Mouse (Mus musculus): Measurements from ENCODE around the gene Gatad2a. TPM values are rescaled to one million over a fixed set of nuclear protein-coding genes. Genes with fewer than 3 reads are reported as not detected.

Gatad2a gene
- total and polyA plus RNA-seq, 3 experiments: 24.7 to 36.4 (median 36.4) TPM

DNA sequence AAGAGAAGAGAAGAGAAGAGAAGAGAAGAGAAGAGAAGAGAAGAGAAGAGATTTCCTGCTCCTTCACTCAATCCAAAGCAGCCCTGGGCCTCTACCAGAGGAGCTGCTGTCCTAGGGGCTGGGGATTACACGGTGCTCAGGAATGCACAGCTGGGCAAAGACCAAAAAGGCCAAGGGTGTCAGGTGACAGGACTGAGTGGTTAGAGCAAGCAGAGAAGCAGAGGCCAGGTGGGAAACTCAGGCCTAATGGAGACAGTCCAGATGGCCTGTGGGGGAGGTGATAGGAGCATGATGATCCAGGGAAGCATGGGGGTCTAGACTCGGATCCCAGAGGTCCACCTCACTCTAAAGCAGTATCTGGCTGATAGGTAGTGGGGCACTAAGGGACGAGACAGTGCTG, 56.6 kb downstream of the Gatad2a start:
- Histone ChIP-seq H3K27ac (peak overlapping the region; percentile 28), H3K27me3 (ENCODE audit: control insufficient read depth, insufficient read depth, low read length) (no peaks in the 10 kb centered on the region), H3K79me2 (replicated peaks; ENCODE audit: control insufficient read depth, insufficient read depth, low read length) (peaks cover 9% of the 10 kb centered on the region), H3K4me3 (no peak overlapping the region), H3K9ac (ENCODE audit: low read depth, low read length) (no peak overlapping the region), H3K36me3 (ENCODE audit: control insufficient read depth, insufficient read depth, low read length) (peaks cover 2% of the 10 kb centered on the region; the same call in 1 of the 2 replicates), H3K4me1 (ENCODE audit: control insufficient read depth, insufficient read depth, low read length) (peaks cover 41% of the 10 kb centered on the region)
- 38% methylated on average over 3 of the region's 3 CpGs for WGBS
- TF ChIP-seq EP300 (IDR thresholded peaks at IDR 0.05; ENCODE audit: insufficient read depth, low read depth, low read length) (0 out of 2 replicates have a peak, but pooled peaks have one; percentile 13), POLR2A (IDR thresholded peaks at IDR 0.05; ENCODE audit: insufficient read depth, low read depth, low read length) (no peak), CTCF (IDR thresholded peaks at IDR 0.05) (no peak)
- DNase-seq: no peak
- intact Hi-C loops (cut with DNase I): no loop called here

DNA sequence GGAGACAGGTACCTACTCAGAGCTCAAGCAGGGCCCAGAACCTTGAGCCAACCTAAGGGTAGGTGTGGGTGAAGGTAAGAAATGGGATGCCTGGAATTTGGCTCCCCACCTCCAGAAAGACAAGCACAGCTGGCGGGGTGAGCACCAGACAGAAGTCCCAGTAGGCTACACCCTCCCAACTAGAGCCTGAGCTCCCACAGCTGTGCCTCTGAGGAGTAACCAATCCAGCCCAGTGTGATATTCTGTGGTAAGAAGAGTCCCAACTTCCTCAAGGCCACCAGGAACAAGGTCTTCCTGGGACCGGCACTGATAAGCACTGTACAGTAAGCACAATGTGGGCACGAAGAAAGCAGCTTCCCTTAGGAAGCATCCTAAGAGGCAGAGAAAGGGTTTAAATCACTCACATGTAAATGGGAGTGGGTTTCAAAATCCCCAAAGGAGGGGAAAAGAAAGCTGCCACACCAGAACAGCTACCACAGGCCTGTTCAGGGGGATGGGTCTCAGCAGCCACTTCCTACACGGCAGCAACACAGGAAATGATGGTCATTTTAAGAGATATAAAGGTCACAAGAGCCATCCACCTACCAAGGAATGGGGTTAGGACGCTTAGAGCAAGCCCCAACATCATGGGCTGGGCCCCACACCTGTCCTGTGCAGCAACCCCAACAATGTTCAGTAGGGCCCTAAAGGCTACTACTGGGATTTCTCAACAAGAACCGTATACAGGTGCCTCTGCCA, 57.8 kb downstream of the Gatad2a start:
- Histone ChIP-seq H3K9ac (ENCODE audit: low read depth, low read length) (no peak overlapping the region), H3K36me3 (ENCODE audit: control insufficient read depth, insufficient read depth, low read length) (peaks cover 3% of the 10 kb centered on the region), H3K4me3 (no peak overlapping the region), H3K4me1 (ENCODE audit: control insufficient read depth, insufficient read depth, low read length) (peaks cover 42% of the 10 kb centered on the region), H3K79me2 (replicated peaks; ENCODE audit: control insufficient read depth, insufficient read depth, low read length) (peaks cover 7% of the 10 kb centered on the region), H3K27me3 (ENCODE audit: control insufficient read depth, insufficient read depth, low read length) (no peaks in the 10 kb centered on the region), H3K27ac (peak overlapping the region; percentile 26)
- no peak for DNase-seq
- WGBS: 48% methylated on average over 6 of the region's 6 CpGs
- no peak for TF ChIP-seq EP300 (IDR thresholded peaks at IDR 0.05; ENCODE audit: insufficient read depth, low read depth, low read length)
- no peak for TF ChIP-seq POLR2A (IDR thresholded peaks at IDR 0.05; ENCODE audit: insufficient read depth, low read depth, low read length)
- no peak for TF ChIP-seq CTCF (IDR thresholded peaks at IDR 0.05)
- intact Hi-C loops (cut with DNase I): no loop called here

DNA sequence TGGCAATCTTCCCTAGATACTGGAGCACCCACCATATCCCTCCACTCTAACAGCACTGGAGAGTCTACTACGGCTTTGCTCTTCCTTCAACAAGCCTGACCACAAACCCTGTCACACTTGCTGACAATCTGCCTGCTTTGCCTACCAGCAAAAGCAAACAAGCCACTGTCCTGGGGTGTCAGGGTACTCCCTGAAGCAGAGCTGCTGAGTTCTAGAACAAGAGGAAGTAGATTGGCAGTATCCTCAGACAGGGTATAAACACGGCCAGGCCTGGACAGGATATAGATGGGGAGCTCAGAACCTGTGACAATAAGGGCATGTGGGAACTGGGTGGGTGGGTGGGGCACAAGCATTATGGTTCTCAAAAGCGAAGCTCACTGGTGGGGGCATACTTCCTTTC, 58.7 kb downstream of the Gatad2a start:
- Histone ChIP-seq H3K4me1 (ENCODE audit: control insufficient read depth, insufficient read depth, low read length) (peaks cover 40% of the 10 kb centered on the region), H3K27ac (peak overlapping the region; percentile 24), H3K36me3 (ENCODE audit: control insufficient read depth, insufficient read depth, low read length) (peaks cover 3% of the 10 kb centered on the region), H3K27me3 (ENCODE audit: control insufficient read depth, insufficient read depth, low read length) (no peaks in the 10 kb centered on the region), H3K4me3 (no peak overlapping the region), H3K79me2 (replicated peaks; ENCODE audit: control insufficient read depth, insufficient read depth, low read length) (peaks cover 7% of the 10 kb centered on the region), H3K9ac (ENCODE audit: low read depth, low read length) (no peak overlapping the region)
- intact Hi-C loops (cut with DNase I): loop anchor here (2.0 kb wide), 1 partner anchor 35 kb away; no protein-coding TSS in a partner anchor
- WGBS: 55% methylated on average over 3 of the region's 3 CpGs
- peak in 1 of 2 experiments; percentile 6 for DNase-seq
- TF ChIP-seq CTCF (IDR thresholded peaks at IDR 0.05) (no peak), EP300 (IDR thresholded peaks at IDR 0.05; ENCODE audit: insufficient read depth, low read depth, low read length) (no peak), POLR2A (IDR thresholded peaks at IDR 0.05; ENCODE audit: insufficient read depth, low read depth, low read length) (no peak)

DNA sequence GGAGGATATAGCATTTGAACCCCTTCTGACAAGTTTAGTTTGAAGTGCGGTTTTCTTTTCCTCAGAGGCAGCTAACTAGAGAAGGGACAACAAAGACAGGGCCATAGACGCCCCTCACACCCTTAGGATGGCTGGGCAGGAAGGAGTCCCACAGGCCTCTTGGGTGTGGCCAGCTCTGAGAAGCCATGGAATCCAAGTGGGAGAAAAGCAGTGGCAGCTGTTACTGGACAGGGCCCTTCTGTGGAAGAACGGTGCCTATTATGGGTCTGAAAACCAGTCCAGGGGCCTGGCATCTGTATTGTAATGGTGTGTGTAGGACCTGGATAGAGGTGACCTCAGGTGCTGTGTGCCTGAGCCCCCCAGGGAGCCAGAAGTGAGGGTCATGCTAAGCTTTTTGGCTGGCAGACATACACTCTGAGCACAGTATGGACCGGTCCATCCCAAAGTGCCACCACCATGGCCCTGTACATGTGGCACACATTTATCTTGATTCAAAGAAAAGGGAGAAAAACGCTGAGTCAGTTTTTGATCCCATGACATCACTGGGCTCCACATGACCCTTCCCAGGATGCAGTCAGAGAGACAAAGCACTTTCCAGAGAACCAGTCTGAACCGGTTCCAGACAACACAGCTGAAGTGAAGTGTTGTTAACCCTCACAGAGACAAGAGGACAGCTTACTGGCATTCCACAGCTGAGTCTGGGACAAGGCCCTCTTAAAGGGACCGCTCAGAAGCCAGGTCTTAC, 60.0 kb downstream of the Gatad2a start:
- Histone ChIP-seq H3K4me1 (ENCODE audit: control insufficient read depth, insufficient read depth, low read length) (peaks cover 40% of the 10 kb centered on the region), H3K4me3 (no peak overlapping the region), H3K79me2 (replicated peaks; ENCODE audit: control insufficient read depth, insufficient read depth, low read length) (peaks cover 5% of the 10 kb centered on the region), H3K27ac (peak overlapping the region; percentile 67), H3K36me3 (ENCODE audit: control insufficient read depth, insufficient read depth, low read length) (peaks cover 3% of the 10 kb centered on the region), H3K27me3 (ENCODE audit: control insufficient read depth, insufficient read depth, low read length) (no peaks in the 10 kb centered on the region), H3K9ac (ENCODE audit: low read depth, low read length) (no peak overlapping the region)
- intact Hi-C loops (cut with DNase I): loop anchor here (2.0 kb wide), 1 partner anchor 37 kb away; no protein-coding TSS in a partner anchor
- TF ChIP-seq CTCF (IDR thresholded peaks at IDR 0.05): no peak
- TF ChIP-seq POLR2A (IDR thresholded peaks at IDR 0.05; ENCODE audit: insufficient read depth, low read depth, low read length): no peak
- no peak for TF ChIP-seq EP300 (IDR thresholded peaks at IDR 0.05; ENCODE audit: insufficient read depth, low read depth, low read length)
- peak in 1 of 2 experiments; percentile 53 for DNase-seq
- WGBS: 32% methylated on average over 7 of the region's 7 CpGs

DNA sequence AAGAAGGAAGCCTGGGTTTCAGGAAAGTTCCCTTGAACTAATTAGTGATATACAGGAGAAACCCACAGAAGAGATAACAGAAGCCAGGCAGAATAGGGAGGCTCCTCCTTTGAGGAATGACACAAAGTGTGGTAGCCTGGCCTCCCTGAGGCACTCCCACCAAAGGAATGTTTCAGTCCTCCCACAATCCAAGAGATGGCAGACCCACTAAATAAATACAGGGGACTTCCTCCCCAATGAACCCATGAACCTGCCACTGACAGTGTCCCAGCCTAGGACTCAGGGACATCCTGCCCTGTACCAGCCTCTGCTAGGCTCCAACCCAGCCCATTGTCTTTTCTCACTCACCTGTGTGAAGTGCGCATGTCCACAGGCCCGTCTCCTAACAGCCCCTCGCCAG, 60.8 kb downstream of the Gatad2a start:
- intact Hi-C loops (cut with DNase I): loop anchor here (2.0 kb wide), 1 partner anchor 21 kb away; no protein-coding TSS in a partner anchor
- peaks cover 3% of the 10 kb centered on the region for H3K36me3 ChIP-seq (ENCODE audit: control insufficient read depth, insufficient read depth, low read length)
- no peak overlapping the region for H3K9ac ChIP-seq (ENCODE audit: low read depth, low read length)
- no peak overlapping the region; the same call in 1 of the 2 replicates for H3K27ac ChIP-seq
- H3K4me1 ChIP-seq (ENCODE audit: control insufficient read depth, insufficient read depth, low read length): peaks cover 40% of the 10 kb centered on the region
- no peaks in the 10 kb centered on the region for H3K27me3 ChIP-seq (ENCODE audit: control insufficient read depth, insufficient read depth, low read length)
- H3K79me2 ChIP-seq (replicated peaks; ENCODE audit: control insufficient read depth, insufficient read depth, low read length): peaks cover 5% of the 10 kb centered on the region
- TF ChIP-seq CTCF (IDR thresholded peaks at IDR 0.05): no peak
- no peak for TF ChIP-seq POLR2A (IDR thresholded peaks at IDR 0.05; ENCODE audit: insufficient read depth, low read depth, low read length)
- TF ChIP-seq EP300 (IDR thresholded peaks at IDR 0.05; ENCODE audit: insufficient read depth, low read depth, low read length): no peak
- no peak overlapping the region for H3K4me3 ChIP-seq
- WGBS: 92% methylated on average over 3 of the region's 3 CpGs
- DNase-seq: no peak
